Mouse (Mus musculus) intestine, embryonic 15.5 days (tissue): ENCODE data around the gene Slc4a2. TPM values are rescaled to one million over a fixed set of nuclear protein-coding genes. Genes with fewer than 3 reads are reported as not detected.

ENCODE experiments used
- ATAC-seq: fragments of 200-750 bp; cut with Nextera tagmentation; 2 replicates; pipeline ENCODE4 v1.8.0; 2017; ENCODE audit warnings: moderate TSS enrichment, moderate library complexity
- H3K27ac ChIP-seq: fragments of 300-500 bp; sonication (generic); 2 replicates; pipeline ENCODE4 v1.5.1; 2015; ENCODE audit warnings: mild to moderate bottlenecking, inconsistent platforms
- H3K27me3 ChIP-seq: fragments of 300-500 bp; sonication (generic); replicated peaks from 2 replicates; pipeline ENCODE4 v1.6.1; 2015; ENCODE audit warnings: inconsistent platforms
- H3K36me3 ChIP-seq: fragments of 300-500 bp; sonication (generic); 2 replicates; pipeline ENCODE4 v1.6.1; 2015; ENCODE audit warnings: inconsistent platforms
- H3K4me1 ChIP-seq: fragments of 300-500 bp; sonication (generic); replicated peaks from 2 replicates; pipeline ENCODE4 v1.6.1; 2015; ENCODE audit warnings: inconsistent platforms
- H3K4me2 ChIP-seq: fragments of 300-500 bp; sonication (generic); replicated peaks from 2 replicates; pipeline ENCODE4 v1.6.1; 2015; ENCODE audit warnings: mild to moderate bottlenecking, inconsistent platforms
- H3K4me3 ChIP-seq: fragments of 300-500 bp; sonication (generic); replicated peaks from 2 replicates; pipeline ENCODE4 v1.5.1; 2015; ENCODE audit warnings: inconsistent platforms
- H3K9ac ChIP-seq: fragments of 300-500 bp; sonication (generic); 2 replicates; pipeline ENCODE4 v1.6.1; 2015; ENCODE audit warnings: inconsistent platforms
- H3K9me3 ChIP-seq: fragments of 300-500 bp; sonication (generic); 2 replicates; pipeline ENCODE4 v1.6.1; 2016; ENCODE audit warnings: inconsistent platforms
- WGBS: fragments of 180-500 bp; shearing (Covaris S2); methylation state at CpG from one replicate; pipeline ENCODE4 v1.1.7; 2015; 5-methylcytosine and 5-hydroxymethylcytosine counted together
- polyA plus RNA-seq: library from polyadenylated mRNA; unstranded; fragments of >200 nt; fragmentation: Nextera tagmentation; extraction: Ambion mirVana; gene quantifications from 2 replicates; pipeline ENCODE4 v1.2.1, GENCODE M21; 2015

Gene Slc4a2
- polyA plus RNA-seq, 1 experiment from 2014 or later, result 41.1 TPM

DNA sequence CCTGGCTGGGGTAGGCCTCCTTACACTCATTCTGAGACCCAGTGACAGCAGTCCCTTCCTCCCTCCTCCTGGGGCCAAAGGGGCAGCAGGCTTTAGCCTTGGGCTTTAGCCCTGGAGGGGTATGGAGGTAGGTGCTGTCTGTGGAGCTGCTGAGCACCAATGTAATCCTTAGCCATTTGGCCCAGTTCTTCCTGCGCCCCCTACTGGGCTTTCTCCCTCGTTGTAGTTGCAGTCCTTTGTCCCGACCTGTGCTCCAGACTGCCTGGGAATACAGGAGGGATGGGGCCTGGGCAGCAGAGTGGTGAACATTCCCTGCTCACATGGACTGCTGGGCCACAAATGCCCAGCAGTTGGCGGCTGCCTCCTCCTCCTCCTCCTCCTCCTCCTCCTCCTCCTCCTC is 58.0 kb downstream of the Slc4a2 start:
- Histone ChIP-seq H3K4me3 (no peak overlapping the region), H3K36me3 (peaks cover 57% of the 10 kb centered on the region), H3K27ac (no peak overlapping the region)

DNA sequence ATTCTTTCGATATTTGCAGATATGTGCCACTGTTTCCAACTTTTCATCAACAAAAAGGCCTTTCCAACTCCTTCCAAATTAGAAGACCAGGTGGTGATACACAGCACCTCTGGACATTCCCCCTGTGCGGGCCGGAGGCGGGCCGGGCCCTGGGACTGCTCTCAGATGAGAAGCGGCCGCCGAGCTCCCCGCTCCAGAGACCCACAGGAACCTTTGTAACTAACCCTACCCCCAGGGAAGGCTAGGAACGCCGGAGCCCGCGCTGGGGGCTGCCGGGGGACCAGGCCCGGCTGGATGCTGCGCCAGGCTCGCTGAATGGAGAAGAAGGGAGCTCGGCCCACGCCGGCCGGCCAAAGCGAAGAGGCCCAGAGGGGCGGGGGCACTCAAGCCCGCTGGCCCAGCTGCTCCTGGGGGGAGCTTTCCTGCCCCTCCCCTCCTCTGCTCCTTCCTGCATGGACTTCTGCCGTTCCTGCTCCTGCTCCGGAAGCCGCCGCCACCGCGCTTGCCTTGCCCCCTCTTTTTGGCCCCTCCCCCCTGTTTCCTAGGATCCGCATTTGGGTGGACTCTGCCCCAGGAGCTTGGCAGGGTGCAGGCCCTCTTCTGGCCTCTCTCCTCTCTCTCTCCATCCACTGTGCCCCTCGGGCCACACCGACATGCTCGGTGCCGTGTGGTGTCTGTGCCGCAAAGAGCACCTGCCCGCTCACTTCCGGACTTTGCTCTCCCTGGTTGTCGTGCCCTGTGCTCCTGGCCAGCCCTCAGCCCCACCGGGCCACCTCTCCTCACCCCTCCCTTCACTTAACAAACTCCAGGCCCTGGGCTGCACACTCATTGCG is 58.8 kb downstream of the Slc4a2 start:
- ATAC-seq, result peak; percentile 74
- peak overlapping the region; percentile 74 for H3K27ac ChIP-seq
- H3K4me2 ChIP-seq, result peak overlapping the region; percentile 38
- H3K9ac ChIP-seq, result 0 out of 2 replicates have a peak overlapping the region, but pooled peaks have one; percentile 12
- peaks cover 56% of the 10 kb centered on the region for H3K36me3 ChIP-seq
- no peaks in the 10 kb centered on the region for H3K9me3 ChIP-seq
- no peaks in the 10 kb centered on the region for H3K27me3 ChIP-seq
- H3K4me3 ChIP-seq, result 0 out of 2 replicates have a peak overlapping the region, but pooled peaks have one; percentile 3
- WGBS, result 47% methylated on average over 41 of the region's 41 CpGs
- peaks cover 16% of the 10 kb centered on the region for H3K4me1 ChIP-seq

More for the DNA sequence above, 58.0 kb downstream of the Slc4a2 start:
- no peaks in the 10 kb centered on the region for H3K27me3 ChIP-seq
- H3K4me1 ChIP-seq, result peaks cover 16% of the 10 kb centered on the region
- no peaks in the 10 kb centered on the region for H3K9me3 ChIP-seq
- 16% methylated on average over 4 of the region's 4 CpGs for WGBS
- no peak overlapping the region for H3K9ac ChIP-seq
- ATAC-seq, result peak; percentile 27
- H3K4me2 ChIP-seq, result no peak overlapping the region

DNA sequence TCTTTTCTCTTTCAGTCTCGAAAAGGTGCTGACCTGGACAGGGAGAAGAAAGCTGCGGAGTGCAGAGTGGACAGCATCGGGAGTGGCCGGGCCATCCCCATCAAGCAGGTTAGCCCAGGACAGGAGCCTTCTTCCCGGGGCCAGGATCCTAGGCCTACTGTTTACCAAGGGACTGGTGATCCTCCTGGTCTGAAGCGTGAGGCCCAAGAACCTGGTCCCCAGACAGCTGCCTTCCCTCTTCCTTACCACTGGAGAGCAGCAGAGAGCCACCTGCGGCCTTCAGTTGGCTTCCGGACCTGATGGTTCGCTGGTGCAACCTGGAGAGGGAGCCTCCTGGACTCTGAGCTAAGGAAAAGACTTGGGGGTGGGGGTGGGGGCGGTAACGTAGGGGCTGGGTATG is 59.7 kb downstream of the Slc4a2 start:
- WGBS, result 15% methylated on average over 11 of the region's 11 CpGs
- Histone ChIP-seq H3K4me1 (peaks cover 16% of the 10 kb centered on the region), H3K4me2 (peak overlapping the region; percentile 38), H3K9ac (peak overlapping the region; percentile 12; the same call in 1 of the 2 replicates), H3K4me3 (no peak overlapping the region), H3K27me3 (no peaks in the 10 kb centered on the region), H3K27ac (peak overlapping the region; percentile 74), H3K9me3 (no peaks in the 10 kb centered on the region), H3K36me3 (peaks cover 55% of the 10 kb centered on the region)
- peak; percentile 58 for ATAC-seq

DNA sequence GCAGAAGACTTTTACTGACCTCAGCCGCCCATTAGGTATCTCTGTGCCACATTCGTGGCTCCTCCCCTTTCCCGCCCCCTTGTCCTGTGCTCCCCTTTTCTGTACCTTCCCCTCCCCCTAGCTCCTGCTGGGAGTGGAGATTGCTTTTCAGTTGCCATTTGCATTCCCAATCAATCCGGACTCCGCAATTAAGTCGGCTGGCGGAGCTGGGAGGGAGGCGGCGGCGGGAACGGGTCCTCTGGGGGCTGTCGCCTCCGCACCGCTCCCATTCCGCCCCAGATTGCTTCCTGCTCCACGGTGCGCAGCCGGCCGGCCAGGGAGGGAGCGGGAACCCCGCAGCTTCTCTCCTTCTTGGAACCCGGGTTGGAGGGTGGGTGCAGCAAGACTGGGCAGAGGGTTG is 61.3 kb downstream of the Slc4a2 start:
- no peaks in the 10 kb centered on the region for H3K27me3 ChIP-seq
- peaks cover 16% of the 10 kb centered on the region for H3K4me1 ChIP-seq
- H3K4me3 ChIP-seq, result no peak overlapping the region
- H3K36me3 ChIP-seq, result peaks cover 56% of the 10 kb centered on the region
- WGBS, result 58% methylated on average over 22 of the region's 22 CpGs
- no peak overlapping the region for H3K27ac ChIP-seq
- H3K9ac ChIP-seq, result no peak overlapping the region
- H3K9me3 ChIP-seq, result no peaks in the 10 kb centered on the region
- ATAC-seq, result no peak
- no peak overlapping the region for H3K4me2 ChIP-seq

DNA sequence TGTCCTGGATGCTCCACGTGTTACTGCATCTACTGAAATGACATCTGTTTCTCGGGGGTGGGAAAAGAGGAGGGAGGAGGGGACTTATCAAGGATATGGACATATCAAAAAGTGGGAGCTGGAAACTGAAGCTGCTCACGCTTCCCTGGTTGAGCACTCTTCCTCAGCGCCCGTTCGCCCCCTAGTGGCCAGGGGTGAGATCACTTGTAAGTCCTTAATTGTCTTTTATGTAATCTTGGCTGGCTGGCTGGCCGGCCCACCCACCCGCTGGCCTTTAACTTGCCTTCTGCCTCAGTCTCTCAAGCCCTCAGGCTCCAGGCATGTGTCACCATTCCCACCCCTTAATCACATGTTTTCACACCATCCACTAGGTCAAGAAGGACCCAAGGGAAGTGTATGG is 62.5 kb downstream of the Slc4a2 start:
- 3% methylated on average over 8 of the region's 8 CpGs for WGBS
- Histone ChIP-seq H3K36me3 (peaks cover 52% of the 10 kb centered on the region), H3K27me3 (no peaks in the 10 kb centered on the region), H3K27ac (no peak overlapping the region), H3K4me1 (peaks cover 16% of the 10 kb centered on the region), H3K4me3 (no peak overlapping the region), H3K4me2 (no peak overlapping the region), H3K9ac (no peak overlapping the region), H3K9me3 (no peaks in the 10 kb centered on the region)
- no peak for ATAC-seq

DNA sequence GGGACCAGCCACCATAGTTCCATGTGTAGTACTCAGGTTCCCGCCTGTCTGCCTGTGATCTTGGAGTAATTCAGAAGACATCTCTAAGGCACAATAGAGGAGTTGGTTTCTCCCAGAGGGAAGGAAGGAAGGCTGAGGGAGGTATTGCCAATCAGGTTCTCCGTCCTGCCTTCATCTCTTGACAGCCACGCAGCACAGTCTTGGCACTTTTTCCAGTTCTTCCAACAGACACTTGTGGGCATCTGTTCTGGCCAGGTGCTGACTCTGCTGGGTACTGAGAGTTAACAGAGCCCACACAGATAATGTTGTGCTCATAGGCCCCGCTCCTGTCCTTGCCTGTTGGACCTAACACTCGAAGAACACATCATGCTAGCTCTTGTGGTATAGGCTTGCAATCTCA is 63.1 kb downstream of the Slc4a2 start:
- no peak overlapping the region for H3K27ac ChIP-seq
- H3K9ac ChIP-seq, result no peak overlapping the region
- H3K36me3 ChIP-seq, result peaks cover 52% of the 10 kb centered on the region
- H3K4me1 ChIP-seq, result peaks cover 11% of the 10 kb centered on the region
- no peak overlapping the region for H3K4me3 ChIP-seq
- H3K9me3 ChIP-seq, result no peaks in the 10 kb centered on the region
- H3K27me3 ChIP-seq, result no peaks in the 10 kb centered on the region
- WGBS, result 90% methylated on average over 5 of the region's 5 CpGs
- no peak overlapping the region for H3K4me2 ChIP-seq
- no peak for ATAC-seq

DNA sequence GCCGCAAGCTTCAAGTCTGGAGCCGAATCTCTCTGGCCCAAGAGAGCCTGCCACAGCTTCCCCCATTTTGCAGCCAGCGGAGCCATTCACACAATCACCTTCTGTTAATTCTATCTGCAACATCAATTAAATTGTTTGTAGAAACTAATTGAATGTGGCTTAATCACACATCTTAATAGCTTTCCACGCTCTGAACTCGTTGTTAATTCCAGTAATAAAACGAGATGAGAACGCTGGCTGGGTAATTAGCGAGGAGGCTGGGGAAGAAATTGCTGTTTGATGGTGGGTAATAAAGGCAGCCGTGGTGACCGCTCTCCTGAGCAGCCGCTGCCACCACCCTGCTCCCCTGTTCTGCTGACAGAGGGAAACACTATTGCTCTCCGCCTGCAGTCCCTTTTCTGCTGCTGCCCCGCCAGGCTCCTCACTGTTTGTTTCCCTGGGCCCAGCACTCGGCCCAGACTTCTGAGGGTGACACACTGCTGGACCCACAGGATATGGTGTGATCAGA is 66.8 kb downstream of the Slc4a2 start:
- 35% methylated on average over 14 of the region's 14 CpGs for WGBS
- H3K27me3 ChIP-seq, result no peaks in the 10 kb centered on the region
- H3K4me2 ChIP-seq, result no peak overlapping the region
- H3K9me3 ChIP-seq, result no peaks in the 10 kb centered on the region
- ATAC-seq, result no peak
- H3K36me3 ChIP-seq, result peaks cover 58% of the 10 kb centered on the region
- H3K4me3 ChIP-seq, result no peak overlapping the region
- H3K4me1 ChIP-seq, result no peaks in the 10 kb centered on the region
- H3K27ac ChIP-seq, result no peak overlapping the region
- no peak overlapping the region for H3K9ac ChIP-seq

Other genes with a start within 250 kb of the Slc4a2 start
- gene Kcnh2, start 72.2 kb upstream of the Slc4a2 start, polyA plus RNA-seq, result 6.7 and 7.6 TPM in 2 replicates
- 7.4 and 7.9 TPM in 2 replicates for gene Nos3, start 59.0 kb upstream of the Slc4a2 start, polyA plus RNA-seq
- 1.6 and 2.4 TPM in 2 replicates for gene Atg9b, start 31.7 kb upstream of the Slc4a2 start, polyA plus RNA-seq
- gene Abcb8, start 30.2 kb upstream of the Slc4a2 start, polyA plus RNA-seq, result 66.2 and 79.0 TPM in 2 replicates
- gene Asic3, start 10.4 kb upstream of the Slc4a2 start, polyA plus RNA-seq, result 0.14 TPM in 1 of 2 replicates, not detected in the other
- 35.5 and 38.3 TPM in 2 replicates for gene Cdk5, start 307 bp upstream of the Slc4a2 start, polyA plus RNA-seq
- gene Fastk, start 21.4 kb downstream of the Slc4a2 start, polyA plus RNA-seq, result 104 and 110 TPM in 2 replicates
- gene Tmub1, start 24.0 kb downstream of the Slc4a2 start, polyA plus RNA-seq, result 22.4 and 23.6 TPM in 2 replicates
- 28.7 and 28.9 TPM in 2 replicates for gene Agap3, start 28.3 kb downstream of the Slc4a2 start, polyA plus RNA-seq
- 0.06 TPM in 1 of 2 replicates, not detected in the other for gene Gbx1, start 103.4 kb downstream of the Slc4a2 start, polyA plus RNA-seq
- gene Asb10, start 117.1 kb downstream of the Slc4a2 start, polyA plus RNA-seq, result 0.33 and 0.40 TPM in 2 replicates
- gene 4931409K22Rik, start 133.0 kb downstream of the Slc4a2 start, polyA plus RNA-seq, result 0.05 and 0.08 TPM in 2 replicates
- gene Abcf2, start 153.6 kb downstream of the Slc4a2 start, polyA plus RNA-seq, result 86.0 and 87.1 TPM in 2 replicates
- gene Chpf2, start 162.9 kb downstream of the Slc4a2 start, polyA plus RNA-seq, result 14.7 and 16.0 TPM in 2 replicates
- gene Smarcd3, start 200.6 kb downstream of the Slc4a2 start, polyA plus RNA-seq, result 15.5 and 18.4 TPM in 2 replicates